Comparison of ENCODE assay signal across 20 mouse cellular contexts in the genomic region with DNA sequence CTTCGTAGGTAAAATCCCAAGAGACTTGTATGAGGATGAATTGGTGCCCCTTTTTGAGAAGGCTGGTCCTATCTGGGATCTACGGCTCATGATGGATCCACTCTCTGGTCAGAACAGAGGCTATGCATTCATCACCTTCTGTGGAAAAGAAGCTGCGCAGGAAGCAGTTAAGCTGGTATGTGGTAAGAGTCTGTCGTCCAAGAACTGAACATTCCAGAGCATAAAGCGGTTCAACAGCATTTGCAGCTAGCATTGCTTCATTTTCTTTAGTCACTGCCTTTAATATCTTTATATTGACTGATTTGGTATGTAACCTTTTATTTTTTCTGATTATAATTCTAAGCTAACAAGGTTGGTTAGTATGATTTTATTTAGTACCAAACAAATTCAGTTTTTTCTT. TPM values are rescaled to one million over a fixed set of nuclear protein-coding genes. Genes with fewer than 3 reads are reported as not detected.
DNase-seq lines count a peak whose midpoint lies in the region; ATAC-seq and TF ChIP-seq lines count a peak whose summit lies in the region.
"Had no signal": no experiment of that assay in that cellular context is flagged by ENCODE, and none has a peak within 500 bp of the region (broad histone marks: within the 10 kb centered on the region; RNA-seq: fewer than 3 reads in every experiment).

No protein-coding gene starts in this region.

- 55% methylated on average over 5 of the region's 5 CpGs for WGBS in heart, embryonic 15.5 days
- WGBS in lung, postnatal 0 days, result 57% methylated on average over 5 of the region's 5 CpGs

- H3K36me3 ChIP-seq in heart, embryonic 15.5 days, result peaks cover 39% of the 10 kb centered on the region
- H3K36me3 ChIP-seq in lung, postnatal 0 days (ENCODE audit: insufficient read depth, low read length), result no peaks in the 10 kb centered on the region; the same call in 1 of the 2 replicates

- H3K9ac ChIP-seq in heart, embryonic 15.5 days, result no peak overlapping the region
- no peak overlapping the region for H3K9ac ChIP-seq in lung, postnatal 0 days (replicated peaks; ENCODE audit: low read depth)
- H3K9ac ChIP-seq: embryonic facial prominence, embryonic 12.5 days; forebrain, embryonic 12.5 days had no signal

- TF ChIP-seq CTCF in lung, postnatal 0 days (IDR thresholded peaks at IDR 0.05), result no peak

- no peak for ATAC-seq in heart, embryonic 15.5 days (replicated peaks; ENCODE audit: insufficient number of reproducible peaks, insufficient read depth, low FRiP score, low read depth)
- ATAC-seq in lung, postnatal 0 days, result peak; percentile 50; the same call in 1 of the 2 replicates
- ATAC-seq: forebrain, embryonic 14.5 days; forebrain, embryonic 16.5 days had no signal

- peak overlapping the region; percentile 42; the same call in 1 of the 2 replicates for H3K27ac ChIP-seq in heart, embryonic 15.5 days
- no peak overlapping the region for H3K27ac ChIP-seq in lung, postnatal 0 days (ENCODE audit: low read length)
- H3K27ac ChIP-seq: embryonic facial prominence, embryonic 10.5 days; embryonic facial prominence, embryonic 12.5 days; forebrain, embryonic 10.5 days; forebrain, embryonic 12.5 days had no signal

- intact Hi-C loops in heart, postnatal 36 days (cut with DNase I), result no loop called here

- H3K27me3 ChIP-seq in heart, embryonic 15.5 days, result no peaks in the 10 kb centered on the region
- H3K27me3 ChIP-seq in lung, postnatal 0 days (replicated peaks; ENCODE audit: insufficient read depth, low read length), result no peaks in the 10 kb centered on the region
- H3K27me3 ChIP-seq: embryonic facial prominence, embryonic 12.5 days; forebrain, embryonic 12.5 days had no signal

- peaks cover 5% of the 10 kb centered on the region; the same call in 1 of the 2 replicates for H3K4me1 ChIP-seq in heart, embryonic 15.5 days (replicated peaks)
- H3K4me1 ChIP-seq in lung, postnatal 0 days (ENCODE audit: insufficient read depth, low read depth, low read length), result no peaks in the 10 kb centered on the region
- H3K4me1 ChIP-seq: embryonic facial prominence, embryonic 10.5 days; embryonic facial prominence, embryonic 12.5 days; forebrain, embryonic 10.5 days; forebrain, embryonic 12.5 days had no signal

- H3K9me3 ChIP-seq in heart, embryonic 15.5 days (replicated peaks), result no peaks in the 10 kb centered on the region
- no peaks in the 10 kb centered on the region for H3K9me3 ChIP-seq in lung, postnatal 0 days (ENCODE audit: low read length)
- H3K9me3 ChIP-seq: embryonic facial prominence, embryonic 10.5 days; embryonic facial prominence, embryonic 12.5 days; forebrain, embryonic 10.5 days; forebrain, embryonic 12.5 days had no signal

- H3K4me2 ChIP-seq in heart, embryonic 15.5 days, result no peak overlapping the region
- H3K4me2 ChIP-seq in lung, postnatal 0 days (replicated peaks; ENCODE audit: low read depth, low read length), result no peak overlapping the region
- H3K4me2 ChIP-seq: embryonic facial prominence, embryonic 12.5 days; forebrain, embryonic 12.5 days had no signal

- no peak for TF ChIP-seq EP300 in lung, postnatal 0 days (IDR thresholded peaks at IDR 0.05)

- DNase-seq in heart, postnatal 36 days, result no peak
- DNase-seq in lung, postnatal 0 days (ENCODE audit: low spot score), result peak; percentile 70
- no peak for DNase-seq in lung, postnatal 14 days
- no peak for DNase-seq in cerebellum, adult 9-11 months
- DNase-seq: adrenal gland, adult 2 months; adrenal gland, postnatal 10 days; adrenal gland, postnatal 25 days; cerebellum, adult 11 months; cerebellum, adult 18-20 months; cerebellum, adult 8-10 months; cerebellum, postnatal 10 days; cerebellum, postnatal 25 days had no signal

- H3K4me3 ChIP-seq in heart, embryonic 15.5 days, result no peak overlapping the region
- no peak overlapping the region for H3K4me3 ChIP-seq in lung, postnatal 0 days (ENCODE audit: low read depth, low read length)
- H3K4me3 ChIP-seq: embryonic facial prominence, embryonic 10.5 days; embryonic facial prominence, embryonic 12.5 days; erythroblast, embryonic 14.5 days; forebrain, embryonic 10.5 days; forebrain, embryonic 12.5 days had no signal

RNA-seq across cellular contexts. Expression of a gene that starts 16.5 kb away (rescaled TPM):
- polyA plus RNA-seq in heart, embryonic 15.5 days (2015; fragmentation: Nextera tagmentation; extraction: Ambion mirVana), result 84.3 and 107 TPM in 2 replicates
- total RNA-seq in heart, postnatal 36 days (2021), result 10 to 100 TPM; 37.6 to 43.2 TPM
- polyA plus RNA-seq in lung, postnatal 0 days (2015; fragmentation: Nextera tagmentation; extraction: Ambion mirVana), result 82.2 and 82.9 TPM in 2 replicates

RNA-seq across cellular contexts. Expression of a gene that starts 42.8 kb away (rescaled TPM):
- polyA plus RNA-seq in heart, embryonic 15.5 days (2015; fragmentation: Nextera tagmentation; extraction: Ambion mirVana), result 18.3 and 21.5 TPM in 2 replicates
- 10 to 100 TPM; 37.4 to 57.1 TPM for total RNA-seq in heart, postnatal 36 days (2021)
- polyA plus RNA-seq in lung, postnatal 0 days (2015; fragmentation: Nextera tagmentation; extraction: Ambion mirVana), result 18.4 and 21.0 TPM in 2 replicates
